Mouse (Mus musculus) layer of hippocampus, adult 2 months (tissue): ENCODE measurements at regions not wholly inside any gene's neighbourhood (a gene's known extent, or its start where the extent isn't known, plus 50 kb on each side); places are given as distances from the start of the nearest gene placed in this dataset.

Source experiments
- DNase-seq, 2 experiments: peaks; one replicate each; pipeline ENCODE4 v3.0.0; 2022; ENCODE audit warnings: low spot score in 2 of 2
- H3K27ac ChIP-seq: fragments of 200-600 bp; 2 replicates; pipeline ENCODE4 v1.8.1; 2022
- H3K4me3 ChIP-seq: fragments of 200-600 bp; 2 replicates; pipeline ENCODE4 v1.8.1; 2022; ENCODE audit warnings: mild to moderate bottlenecking
- CTCF ChIP-seq: fragments of 200-600 bp; conservative IDR thresholded peaks from 2 replicates; pipeline ENCODE4 v1.8.1; 2022; ENCODE audit warnings: antibody characterized with exemption, mild to moderate bottlenecking, moderate library complexity

DNA sequence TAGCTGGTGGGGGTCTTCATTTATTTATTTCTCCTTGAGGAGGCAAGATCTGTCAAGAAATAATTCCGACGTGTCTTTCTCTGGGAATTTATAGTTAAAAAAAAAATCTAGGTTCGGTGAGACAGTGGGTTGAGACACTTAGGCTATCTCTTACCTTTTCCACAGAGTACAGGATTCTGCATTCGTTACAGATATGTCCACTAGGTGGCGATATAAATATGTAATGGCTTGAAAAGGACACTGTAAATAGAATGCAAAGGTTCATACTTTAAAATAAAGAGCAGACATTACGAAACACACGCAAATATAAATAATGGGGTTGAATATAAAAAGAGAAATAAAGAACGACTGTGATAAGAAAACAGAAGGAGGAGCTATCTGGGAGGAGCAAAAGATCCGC is 517.5 kb downstream of the Cps1 start:
- DNase-seq = peak in 1 of 2 experiments; percentile 19
- Histone ChIP-seq H3K4me3 (no peak overlapping the region), H3K27ac (no peak overlapping the region)
- peak; percentile 83 for TF ChIP-seq CTCF

DNA sequence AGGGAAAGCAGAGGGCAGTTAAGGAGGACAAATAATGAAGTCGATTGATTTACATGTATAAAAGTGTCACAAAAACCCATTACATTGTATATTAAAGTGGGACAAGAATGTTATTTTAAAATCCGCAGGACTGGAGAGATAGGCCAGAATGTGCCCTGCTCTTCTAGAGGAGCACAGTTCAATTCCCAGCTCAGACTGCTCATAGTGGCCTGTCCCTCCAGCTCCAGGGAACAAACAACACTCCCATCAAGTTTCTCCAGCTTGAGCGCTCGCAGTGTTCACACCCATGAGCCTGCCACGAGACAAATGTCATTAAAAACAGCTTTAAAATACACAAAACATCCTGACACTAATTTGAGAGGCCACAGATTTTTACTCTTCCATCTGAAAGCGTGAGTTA is 517.9 kb downstream of the Cps1 start:
- no peak overlapping the region for H3K27ac ChIP-seq
- DNase-seq = no peak
- TF ChIP-seq CTCF = no peak
- H3K4me3 ChIP-seq = no peak overlapping the region

DNA sequence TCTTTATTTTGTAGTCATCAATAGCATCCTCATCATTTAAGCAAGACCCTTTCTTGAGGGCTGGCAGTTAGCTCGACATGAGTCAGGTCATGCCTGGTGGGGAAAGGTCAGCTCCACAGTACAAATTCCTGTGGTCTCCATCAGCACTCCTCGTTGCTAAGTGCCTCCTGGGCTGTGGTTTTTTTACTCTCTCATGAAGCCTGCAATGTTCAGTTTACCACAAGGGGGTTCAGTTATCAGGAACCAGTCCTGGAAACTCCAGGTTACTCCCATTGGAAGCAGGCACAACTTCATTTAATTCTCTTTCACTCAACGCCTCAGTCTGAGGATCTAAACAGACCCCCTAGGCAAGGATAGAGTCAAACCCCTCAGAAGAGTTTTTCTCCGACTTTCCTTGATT is 520.8 kb downstream of the Cps1 start:
- no peak for DNase-seq
- TF ChIP-seq CTCF = peak; percentile 54
- no peak overlapping the region for H3K27ac ChIP-seq
- no peak overlapping the region for H3K4me3 ChIP-seq
